Mouse (Mus musculus): ENCODE results near the gene Cubn. TPM values are rescaled to one million over a fixed set of nuclear protein-coding genes. Genes with fewer than 3 reads are reported as not detected.

The Cubn gene
- polyA plus RNA-seq, 1 experiment from 2014 or later = 13.5 TPM

GRCm38 (mm10) chr2:13492927-13493326 lies 1.3 kb upstream of the Cubn start:
- no peak for TF ChIP-seq CTCF (IDR thresholded peaks at IDR 0.05; ENCODE audit: low read depth)
- no peak overlapping the region for H3K4me2 ChIP-seq (ENCODE audit: low read length)
- no peak overlapping the region for H3K27ac ChIP-seq
- no peaks in the 10 kb centered on the region for H3K9me3 ChIP-seq (replicated peaks; ENCODE audit: low read length)
- no peak overlapping the region for H3K4me3 ChIP-seq (replicated peaks; ENCODE audit: low read depth, low read length)
- ATAC-seq (replicated peaks; ENCODE audit: low FRiP score, low read depth) = no peak
- H3K36me3 ChIP-seq (ENCODE audit: insufficient read depth, low read length) = no peaks in the 10 kb centered on the region
- WGBS = 86% methylated on average over 4 of the region's 4 CpGs
- H3K4me1 ChIP-seq (replicated peaks; ENCODE audit: insufficient read depth, low read length) = no peaks in the 10 kb centered on the region
- H3K27me3 ChIP-seq (ENCODE audit: insufficient read depth, low read length) = no peaks in the 10 kb centered on the region
- no peak overlapping the region for H3K9ac ChIP-seq (ENCODE audit: low read depth, low read length)
- no peak for DNase-seq (ENCODE audit: low spot score)

- Histone ChIP-seq H3K36me3 (ENCODE audit: insufficient read depth, low read length) (no peaks in the 10 kb centered on the region), H3K9ac (ENCODE audit: low read depth, low read length) (no peak overlapping the region), H3K4me1 (replicated peaks; ENCODE audit: insufficient read depth, low read length) (no peaks in the 10 kb centered on the region), H3K4me2 (ENCODE audit: low read length) (peak overlapping the region; percentile 27; the same call in 1 of the 2 replicates), H3K9me3 (replicated peaks; ENCODE audit: low read length) (no peaks in the 10 kb centered on the region), H3K4me3 (replicated peaks; ENCODE audit: low read depth, low read length) (0 out of 2 replicates have a peak overlapping the region, but pooled peaks have one; percentile 4), H3K27me3 (ENCODE audit: insufficient read depth, low read length) (no peaks in the 10 kb centered on the region), H3K27ac (no peak overlapping the region)
- 84% methylated on average over 2 of the region's 2 CpGs for WGBS
- DNase-seq (ENCODE audit: low spot score) (no peak), ATAC-seq (replicated peaks; ENCODE audit: low FRiP score, low read depth) (no peak)
- TF ChIP-seq CTCF (IDR thresholded peaks at IDR 0.05; ENCODE audit: low read depth) = no peak
Measured at GRCm38 (mm10) chr2:13490480-13490879, 1.1 kb downstream of the Cubn start.

GRCm38 (mm10) chr2:13486470-13486869 lies 5.1 kb downstream of the Cubn start:
- Histone ChIP-seq H3K36me3 (ENCODE audit: insufficient read depth, low read length) (no peaks in the 10 kb centered on the region), H3K4me1 (replicated peaks; ENCODE audit: insufficient read depth, low read length) (no peaks in the 10 kb centered on the region), H3K27ac (no peak overlapping the region), H3K9me3 (replicated peaks; ENCODE audit: low read length) (no peaks in the 10 kb centered on the region), H3K9ac (ENCODE audit: low read depth, low read length) (no peak overlapping the region), H3K4me2 (ENCODE audit: low read length) (no peak overlapping the region), H3K27me3 (ENCODE audit: insufficient read depth, low read length) (no peaks in the 10 kb centered on the region), H3K4me3 (replicated peaks; ENCODE audit: low read depth, low read length) (no peak overlapping the region)
- no peak for TF ChIP-seq CTCF (IDR thresholded peaks at IDR 0.05; ENCODE audit: low read depth)
- DNase-seq (ENCODE audit: low spot score) = no peak
- ATAC-seq (replicated peaks; ENCODE audit: low FRiP score, low read depth) = no peak
- 82% methylated on average over 8 of the region's 8 CpGs for WGBS

GRCm38 (mm10) chr2:13484566-13484965 lies 7.0 kb downstream of the Cubn start:
- Histone ChIP-seq H3K9me3 (replicated peaks; ENCODE audit: low read length) (no peaks in the 10 kb centered on the region), H3K27ac (no peak overlapping the region), H3K27me3 (ENCODE audit: insufficient read depth, low read length) (no peaks in the 10 kb centered on the region), H3K4me2 (ENCODE audit: low read length) (no peak overlapping the region), H3K4me3 (replicated peaks; ENCODE audit: low read depth, low read length) (no peak overlapping the region), H3K36me3 (ENCODE audit: insufficient read depth, low read length) (no peaks in the 10 kb centered on the region), H3K9ac (ENCODE audit: low read depth, low read length) (no peak overlapping the region), H3K4me1 (replicated peaks; ENCODE audit: insufficient read depth, low read length) (no peaks in the 10 kb centered on the region)
- 77% methylated on average over 3 of the region's 3 CpGs for WGBS
- DNase-seq (ENCODE audit: low spot score) = no peak
- ATAC-seq (replicated peaks; ENCODE audit: low FRiP score, low read depth) = no peak
- no peak for TF ChIP-seq CTCF (IDR thresholded peaks at IDR 0.05; ENCODE audit: low read depth)

GRCm38 (mm10) chr2:13480744-13481143 lies 10.9 kb downstream of the Cubn start:
- 84% methylated on average over 2 of the region's 2 CpGs for WGBS
- Histone ChIP-seq H3K4me1 (replicated peaks; ENCODE audit: insufficient read depth, low read length) (no peaks in the 10 kb centered on the region), H3K27ac (no peak overlapping the region), H3K4me2 (ENCODE audit: low read length) (no peak overlapping the region), H3K9ac (ENCODE audit: low read depth, low read length) (no peak overlapping the region), H3K9me3 (replicated peaks; ENCODE audit: low read length) (no peaks in the 10 kb centered on the region), H3K36me3 (ENCODE audit: insufficient read depth, low read length) (no peaks in the 10 kb centered on the region), H3K4me3 (replicated peaks; ENCODE audit: low read depth, low read length) (no peak overlapping the region), H3K27me3 (ENCODE audit: insufficient read depth, low read length) (no peaks in the 10 kb centered on the region)
- no peak for ATAC-seq (replicated peaks; ENCODE audit: low FRiP score, low read depth)
- TF ChIP-seq CTCF (IDR thresholded peaks at IDR 0.05; ENCODE audit: low read depth) = no peak
- no peak for DNase-seq (ENCODE audit: low spot score)

GRCm38 (mm10) chr2:13479165-13479564 lies 12.4 kb downstream of the Cubn start:
- no peaks in the 10 kb centered on the region for H3K27me3 ChIP-seq (ENCODE audit: insufficient read depth, low read length)
- WGBS = 49% methylated on average over 7 of the region's 7 CpGs
- H3K36me3 ChIP-seq (ENCODE audit: insufficient read depth, low read length) = no peaks in the 10 kb centered on the region
- no peaks in the 10 kb centered on the region for H3K9me3 ChIP-seq (replicated peaks; ENCODE audit: low read length)
- DNase-seq (ENCODE audit: low spot score) = no peak
- no peak overlapping the region for H3K4me3 ChIP-seq (replicated peaks; ENCODE audit: low read depth, low read length)
- no peak for TF ChIP-seq CTCF (IDR thresholded peaks at IDR 0.05; ENCODE audit: low read depth)
- H3K4me2 ChIP-seq (ENCODE audit: low read length) = no peak overlapping the region
- no peaks in the 10 kb centered on the region for H3K4me1 ChIP-seq (replicated peaks; ENCODE audit: insufficient read depth, low read length)
- no peak overlapping the region for H3K9ac ChIP-seq (ENCODE audit: low read depth, low read length)
- no peak for ATAC-seq (replicated peaks; ENCODE audit: low FRiP score, low read depth)
- no peak overlapping the region for H3K27ac ChIP-seq

GRCm38 (mm10) chr2:13470108-13470507 lies 21.5 kb downstream of the Cubn start:
- WGBS = 88% methylated on average over 3 of the region's 3 CpGs
- Histone ChIP-seq H3K9ac (ENCODE audit: low read depth, low read length) (no peak overlapping the region), H3K27me3 (ENCODE audit: insufficient read depth, low read length) (no peaks in the 10 kb centered on the region), H3K9me3 (replicated peaks; ENCODE audit: low read length) (no peaks in the 10 kb centered on the region), H3K4me2 (ENCODE audit: low read length) (no peak overlapping the region), H3K27ac (no peak overlapping the region), H3K4me3 (replicated peaks; ENCODE audit: low read depth, low read length) (no peak overlapping the region), H3K36me3 (ENCODE audit: insufficient read depth, low read length) (no peaks in the 10 kb centered on the region), H3K4me1 (replicated peaks; ENCODE audit: insufficient read depth, low read length) (no peaks in the 10 kb centered on the region)
- DNase-seq (ENCODE audit: low spot score) (no peak), ATAC-seq (replicated peaks; ENCODE audit: low FRiP score, low read depth) (no peak)
- no peak for TF ChIP-seq CTCF (IDR thresholded peaks at IDR 0.05; ENCODE audit: low read depth)
